Mouse (Mus musculus) cerebellum, adult 18-20 months (tissue): ENCODE results near the gene Fam185a.

ENCODE experiments used
- DNase-seq, 2 experiments: peaks; one replicate each; pipeline ENCODE4 v3.0.0; 2021

Gene Fam185a

GRCm38 (mm10) chr5:21434148-21434929 is 9.6 kb downstream of the Fam185a start:
- DNase-seq, result peak; percentile 68 to 75

- DNase-seq, result no peak
Measured at GRCm38 (mm10) chr5:21436471-21436975, 11.8 kb downstream of the Fam185a start.

- DNase-seq, result no peak
Measured at GRCm38 (mm10) chr5:21438428-21438827, 13.7 kb downstream of the Fam185a start.

DNA sequence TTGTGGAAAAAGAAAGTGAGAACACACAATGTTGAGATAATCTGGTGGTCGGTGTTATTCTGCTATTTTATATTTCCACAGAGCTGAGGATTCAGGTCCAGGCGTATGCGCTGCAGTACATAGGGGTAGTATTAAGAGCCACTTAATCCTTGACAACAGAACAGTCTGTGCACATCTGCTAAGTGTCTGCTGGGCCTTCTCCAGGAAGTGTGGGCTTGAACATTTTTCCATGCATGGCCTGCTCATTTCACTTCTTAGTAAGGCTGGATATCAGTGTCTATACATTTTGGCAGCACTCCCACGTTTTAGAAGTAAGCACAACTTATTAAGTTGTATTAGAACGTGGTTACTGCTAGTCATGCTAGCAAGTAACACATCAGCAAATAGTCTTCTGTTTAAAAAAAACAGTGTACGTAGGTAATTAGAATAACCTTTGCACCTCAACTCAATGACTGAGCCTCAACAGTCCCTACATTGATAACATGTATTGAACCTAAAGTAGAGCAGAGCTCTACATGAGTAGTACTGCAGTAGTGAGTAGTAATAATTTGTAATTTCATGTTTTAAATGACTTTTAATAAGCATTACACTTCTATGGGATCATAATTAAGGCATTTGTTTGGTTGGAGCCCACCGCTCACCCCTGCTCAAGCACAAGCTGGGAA is 14.8 kb downstream of the Fam185a start:
- no peak for DNase-seq

GRCm38 (mm10) chr5:21440833-21441530 is 16.2 kb downstream of the Fam185a start:
- peak in 1 of 2 experiments; percentile 9 for DNase-seq

DNA sequence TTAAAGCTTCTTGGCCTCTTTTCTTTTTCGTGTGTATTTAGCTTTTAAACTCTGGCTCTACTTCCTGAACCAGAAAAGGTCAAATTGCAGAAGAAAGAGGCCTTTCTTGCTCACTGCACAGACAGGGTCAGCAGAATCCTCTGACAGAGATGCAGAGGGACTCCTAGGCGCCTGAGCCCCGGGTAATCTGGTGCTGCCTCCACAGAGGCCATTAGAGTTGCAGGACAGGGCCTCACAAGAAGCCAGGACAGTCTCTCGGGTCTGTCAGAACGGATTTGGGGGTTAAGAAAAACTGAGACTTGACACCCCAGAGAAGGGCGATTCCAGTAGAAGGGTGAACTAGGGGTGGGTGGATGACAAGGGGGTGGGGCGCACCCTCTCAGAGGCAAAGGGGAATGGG is 42.6 kb downstream of the Fam185a start:
- no peak for DNase-seq

DNA sequence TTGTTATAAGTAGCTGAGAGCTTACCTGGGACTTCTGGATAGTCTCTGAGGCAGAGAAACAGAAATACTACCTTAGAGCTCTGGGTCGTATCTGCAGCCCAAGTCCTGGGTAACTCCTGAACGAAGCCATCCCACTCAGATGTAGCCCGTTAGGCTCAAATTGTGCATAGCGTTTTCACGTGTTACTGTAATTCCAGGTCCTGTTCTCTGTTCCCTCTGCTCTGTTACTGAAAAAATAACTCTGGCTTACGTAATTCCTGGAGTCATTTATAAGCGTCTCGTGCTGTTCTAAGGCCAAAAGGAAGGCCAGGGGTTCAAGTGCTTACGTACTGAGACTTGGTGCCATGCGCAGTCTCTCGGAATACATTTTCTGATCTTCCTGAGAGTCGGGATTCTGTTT is 43.3 kb downstream of the Fam185a start:
- DNase-seq, result no peak

GRCm38 (mm10) chr5:21478428-21478827 is 53.7 kb downstream of the Fam185a start:
- no peak for DNase-seq

DNA sequence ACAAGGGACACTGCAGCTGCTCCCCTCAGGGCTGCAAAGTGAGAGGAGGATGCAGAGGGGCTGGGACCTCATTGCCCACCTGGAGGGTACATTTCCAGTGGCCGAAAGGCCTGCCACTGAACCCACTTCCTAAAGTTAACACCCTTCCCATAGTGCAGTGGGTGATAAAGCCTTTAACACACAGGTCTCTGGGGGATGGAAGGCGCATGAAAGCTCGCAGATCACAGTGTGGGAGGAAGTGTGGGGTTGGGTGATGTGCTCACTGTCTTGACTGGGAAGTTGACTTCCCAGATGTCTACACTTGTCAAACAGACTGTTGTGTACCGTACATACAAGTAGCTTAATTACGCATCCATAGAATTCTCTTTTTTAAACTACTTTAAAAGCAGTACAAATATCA is 55.0 kb downstream of the Fam185a start:
- no peak for DNase-seq

- DNase-seq, result no peak
Measured at GRCm38 (mm10) chr5:21481521-21481920, 56.8 kb downstream of the Fam185a start.

GRCm38 (mm10) chr5:21482446-21483222 is 57.9 kb downstream of the Fam185a start:
- DNase-seq, result no peak

- no peak for DNase-seq
Measured at GRCm38 (mm10) chr5:21483275-21483674, 58.5 kb downstream of the Fam185a start.

DNA sequence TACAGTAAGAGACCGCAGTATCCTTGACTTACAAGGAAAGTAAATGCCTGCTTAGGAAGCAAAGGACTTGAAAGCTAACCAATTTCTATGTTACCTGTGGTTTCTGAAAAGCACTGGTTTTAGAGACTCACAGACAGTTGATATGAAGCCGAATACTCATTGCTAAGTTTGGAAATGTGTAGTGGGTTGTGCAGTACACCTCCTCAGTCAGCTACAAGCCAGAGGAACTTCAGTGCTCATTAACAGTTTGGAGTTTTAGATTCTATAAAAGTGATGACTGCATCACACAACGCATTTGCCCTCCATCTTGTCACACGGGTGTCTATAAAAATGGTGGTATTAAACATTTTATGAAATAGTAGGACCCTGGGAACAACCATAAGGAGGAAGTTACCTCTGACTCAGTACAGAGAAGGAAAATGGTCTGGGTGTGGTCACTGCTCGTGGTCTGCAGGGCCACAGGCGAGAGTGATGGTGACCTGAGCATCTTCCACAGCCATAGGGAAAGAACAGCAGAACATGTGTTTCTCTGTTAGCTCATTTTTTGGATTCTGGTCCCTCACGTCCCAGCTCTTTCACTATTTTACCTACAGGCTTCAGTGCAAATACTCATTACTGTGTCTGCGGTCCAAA is 60.6 kb downstream of the Fam185a start:
- DNase-seq, result no peak

GRCm38 (mm10) chr5:21486798-21487197 is 62.0 kb downstream of the Fam185a start:
- no peak for DNase-seq

DNA sequence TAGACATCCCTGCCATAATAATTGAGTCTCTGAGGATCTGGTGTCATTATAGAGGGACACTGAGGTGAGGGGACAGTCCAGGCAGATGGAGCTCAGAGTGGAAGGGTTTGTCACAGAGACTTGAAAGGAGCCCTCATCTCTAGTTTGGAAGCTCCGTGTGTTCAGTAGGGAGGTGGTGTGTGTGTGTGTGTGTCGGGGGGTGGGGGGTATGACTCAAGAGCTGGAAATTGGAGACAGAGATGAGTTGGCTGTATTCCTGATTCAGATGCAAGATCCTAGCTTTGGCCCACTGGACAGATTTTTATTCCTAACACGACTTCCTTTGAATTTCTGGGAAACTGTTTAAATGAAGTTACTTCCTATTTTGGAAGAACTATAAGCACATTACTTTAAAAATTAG is 62.5 kb downstream of the Fam185a start:
- DNase-seq, result no peak

- DNase-seq, result peak; percentile 75 to 80
Measured at GRCm38 (mm10) chr5:21487716-21488115, 63.0 kb downstream of the Fam185a start.

DNA sequence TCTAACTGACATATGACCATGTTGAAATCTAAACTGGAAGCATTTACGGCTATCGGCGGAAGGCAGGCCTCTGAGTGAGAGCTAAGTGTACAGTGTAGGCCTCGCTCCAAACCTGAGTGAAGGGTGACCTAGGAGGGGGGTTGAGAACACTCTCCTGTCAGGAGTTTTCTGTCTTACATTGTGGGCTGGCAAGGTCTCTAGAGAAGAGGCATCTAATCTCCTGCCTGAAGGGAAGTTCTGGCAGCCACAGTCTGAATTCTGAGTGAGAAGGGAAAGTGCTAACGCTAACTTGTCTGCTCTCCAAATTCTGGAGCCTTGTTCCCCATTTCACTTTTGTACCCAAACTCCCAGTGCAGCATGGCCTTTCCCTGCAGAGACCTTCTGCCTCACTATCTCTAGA is 63.7 kb downstream of the Fam185a start:
- peak; percentile 10 to 13 for DNase-seq

- no peak for DNase-seq
Measured at GRCm38 (mm10) chr5:21489135-21489534, 64.4 kb downstream of the Fam185a start.

GRCm38 (mm10) chr5:21491469-21491868 is 66.7 kb downstream of the Fam185a start:
- no peak for DNase-seq

DNA sequence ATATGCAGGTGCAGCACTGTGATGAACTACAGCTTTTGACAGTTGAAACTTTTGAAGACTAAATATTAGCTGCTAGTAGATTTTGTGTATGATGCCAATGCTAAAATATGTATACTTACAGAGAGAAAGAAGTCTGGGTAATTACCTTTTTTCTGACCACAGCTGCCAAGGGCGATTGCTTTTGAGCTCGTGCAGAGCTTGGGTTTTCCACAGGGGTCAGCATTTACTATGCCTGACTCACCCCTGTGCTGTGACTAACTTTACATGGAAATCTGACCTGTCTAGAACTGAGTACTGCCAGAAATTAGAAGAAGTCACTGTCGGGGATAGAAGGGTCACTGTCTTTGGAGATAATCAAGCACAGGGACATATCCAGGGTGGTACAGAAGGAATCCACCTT is 67.5 kb downstream of the Fam185a start:
- no peak for DNase-seq

- no peak for DNase-seq
Measured at GRCm38 (mm10) chr5:21493294-21493999, 68.7 kb downstream of the Fam185a start.

DNA sequence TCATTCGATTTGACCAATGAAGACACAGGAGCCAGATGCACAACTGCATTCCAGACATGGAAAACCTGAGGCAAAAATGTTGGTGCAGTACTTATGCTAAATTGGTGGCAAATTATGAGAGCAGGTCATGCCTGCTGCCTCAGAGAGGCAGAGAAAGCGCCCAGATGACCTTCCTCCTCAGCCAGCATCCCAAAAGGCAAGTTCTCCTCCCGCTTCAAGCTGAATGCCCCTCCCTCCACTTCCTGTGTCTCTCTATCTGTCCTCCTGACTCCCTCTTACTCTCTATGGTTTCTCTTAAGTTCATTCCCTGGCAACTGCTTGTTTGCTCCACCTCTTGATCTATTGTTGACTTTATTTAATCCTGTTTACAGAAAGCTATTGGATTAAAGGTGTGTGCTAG is 70.0 kb downstream of the Fam185a start:
- no peak for DNase-seq
